Mouse (Mus musculus) intestine, embryonic 16.5 days (tissue): ENCODE measurements around the gene Tspoap1. TPM values are rescaled to one million over a fixed set of nuclear protein-coding genes. Genes with fewer than 3 reads are reported as not detected.

Experiments used
- ATAC-seq: fragments of 200-750 bp; cut with Nextera tagmentation; 2 replicates; pipeline ENCODE4 v1.8.0; 2017; ENCODE audit warnings: moderate TSS enrichment, moderate library complexity
- H3K27ac ChIP-seq: fragments of 300-500 bp; sonication (generic); 2 replicates; pipeline ENCODE4 v1.5.1; 2014; ENCODE audit warnings: mild to moderate bottlenecking, low read length
- H3K27me3 ChIP-seq: fragments of 300-500 bp; sonication (generic); replicated peaks from 2 replicates; pipeline ENCODE4 v1.6.1; 2014; ENCODE audit warnings: low read length, control low read depth, mixed read lengths; ENCODE audit not compliant: control insufficient read depth, insufficient read depth
- H3K36me3 ChIP-seq: fragments of 300-500 bp; sonication (generic); 2 replicates; pipeline ENCODE4 v1.6.1; 2014; ENCODE audit warnings: low read length, control low read depth; ENCODE audit not compliant: control insufficient read depth, insufficient read depth
- H3K4me1 ChIP-seq: fragments of 300-500 bp; sonication (generic); 2 replicates; pipeline ENCODE4 v1.6.1; 2014; ENCODE audit warnings: low read length, control low read depth, mixed read lengths; ENCODE audit not compliant: control insufficient read depth, insufficient read depth
- H3K4me2 ChIP-seq: fragments of 300-500 bp; sonication (generic); 2 replicates; pipeline ENCODE4 v1.6.1; 2014; ENCODE audit warnings: low read depth, low read length, control low read depth
- H3K4me3 ChIP-seq: fragments of 300-500 bp; sonication (generic); 2 replicates; pipeline ENCODE4 v1.5.1; 2014; ENCODE audit warnings: mild to moderate bottlenecking, low read length
- H3K9ac ChIP-seq: fragments of 300-500 bp; sonication (generic); 2 replicates; pipeline ENCODE4 v1.6.1; 2014; ENCODE audit warnings: low read depth, low read length
- H3K9me3 ChIP-seq: fragments of 300-500 bp; sonication (generic); 2 replicates; pipeline ENCODE4 v1.6.1; 2016; ENCODE audit warnings: low read length, control low read depth; ENCODE audit not compliant: control insufficient read depth
- whole genome bisulfite sequencing: fragments of 180-500 bp; shearing (Covaris S2); extraction: QIAGEN DNeasy Blood & Tissue Kit; methylation state at CpG from one replicate; pipeline ENCODE4 v1.1.7; 2014; 5-methylcytosine and 5-hydroxymethylcytosine counted together
- microRNA counts: library from miRNA; unstranded; fragments of <30 nt; microRNA quantifications from one replicate; lab custom pipeline; 2016
- microRNA-seq: library from miRNA; unstranded; fragments of <30 nt; microRNA quantifications from one replicate; pipeline ENCODE4, GENCODE M21; 2016
- polyA plus RNA-seq: library from polyadenylated mRNA; unstranded; fragments of >200 nt; fragmentation: Nextera tagmentation; extraction: Ambion mirVana; gene quantifications from 2 replicates; pipeline ENCODE4 v1.2.1, GENCODE M21; 2015

Tspoap1 gene
- polyA plus RNA-seq, 1 experiment from 2014 or later: 1.2 TPM

GRCm38 (mm10) chr11:87816707-87817442, 56.5 kb downstream of the Tspoap1 start:
- Histone ChIP-seq H3K9ac (peak overlapping the region; percentile 31; the same call in 1 of the 2 replicates), H3K27me3 (peaks cover 5% of the 10 kb centered on the region; the same call in 1 of the 2 replicates), H3K4me3 (peak overlapping the region; percentile 42), H3K9me3 (no peaks in the 10 kb centered on the region), H3K4me1 (no peaks in the 10 kb centered on the region), H3K4me2 (peak overlapping the region; percentile 56), H3K36me3 (no peaks in the 10 kb centered on the region), H3K27ac (no peak overlapping the region)
- WGBS: 3% methylated on average over 31 of the region's 31 CpGs
- ATAC-seq: no peak

- no peaks in the 10 kb centered on the region for H3K36me3 ChIP-seq
- H3K4me2 ChIP-seq: peak overlapping the region; percentile 56
- WGBS: 35% methylated on average over 4 of the region's 4 CpGs
- H3K4me1 ChIP-seq: no peaks in the 10 kb centered on the region
- H3K27ac ChIP-seq: no peak overlapping the region
- H3K27me3 ChIP-seq: peaks cover 5% of the 10 kb centered on the region; the same call in 1 of the 2 replicates
- peak overlapping the region; percentile 42 for H3K4me3 ChIP-seq
- H3K9ac ChIP-seq: peak overlapping the region; percentile 31; the same call in 1 of the 2 replicates
- no peak for ATAC-seq
- H3K9me3 ChIP-seq: no peaks in the 10 kb centered on the region
Measured at GRCm38 (mm10) chr11:87817443-87817773, 57.1 kb downstream of the Tspoap1 start.

GRCm38 (mm10) chr11:87821502-87821901, 61.2 kb downstream of the Tspoap1 start:
- H3K4me3 ChIP-seq: no peak overlapping the region
- no peak overlapping the region for H3K4me2 ChIP-seq
- H3K4me1 ChIP-seq: no peaks in the 10 kb centered on the region
- ATAC-seq: no peak
- no peaks in the 10 kb centered on the region for H3K36me3 ChIP-seq
- 59% methylated on average over 5 of the region's 5 CpGs for WGBS
- H3K27me3 ChIP-seq: no peaks in the 10 kb centered on the region
- H3K27ac ChIP-seq: no peak overlapping the region
- H3K9me3 ChIP-seq: no peaks in the 10 kb centered on the region
- no peak overlapping the region for H3K9ac ChIP-seq

- ATAC-seq: no peak
- no peak within 1 kb of the TSS for H3K27ac ChIP-seq
- no peak within 1 kb of the TSS for H3K4me2 ChIP-seq
- no peaks in the 10 kb centered on the region for H3K9me3 ChIP-seq
- H3K9ac ChIP-seq: no peak within 1 kb of the TSS
- no peaks in the 10 kb centered on the region for H3K4me1 ChIP-seq
- WGBS: 45% methylated on average over 10 of the region's 10 CpGs
- no peaks in the 10 kb centered on the region for H3K36me3 ChIP-seq
- no peaks in the 10 kb centered on the region for H3K27me3 ChIP-seq
- H3K4me3 ChIP-seq: no peak within 1 kb of the TSS
Measured at GRCm38 (mm10) chr11:87828239-87828900, 68.0 kb downstream of the Tspoap1 start, which contains the start of gene Lpo. Lpo (minus strand) TSS chr11:87828289.

MicroRNA genes within 50 kb of the gene (microRNA counts, 519-probe panel; counts per million panel counts)
- microRNA mmu-miR-142-3p (lab: Ali Mortazavi, UCI) (3,480 counts per million, percentile 88 among the panel's probes with 10 or more counts), microRNA mmu-miR-142-5p (lab: Ali Mortazavi, UCI) (3,212 counts per million, percentile 83 among the panel's probes with 10 or more counts)

Small RNAs within 50 kb of the gene (microRNA-seq; reads per million reads assigned to microRNA genes)
- gene Mir142: not detected
- not detected for gene Mir142b

Other genes with a start within 250 kb of the Tspoap1 start
- not detected in 2 replicates for gene Gm11492, start 193.9 kb upstream of the Tspoap1 start, polyA plus RNA-seq
- 30.6 and 31.4 TPM in 2 replicates for gene Sept4, start 191.6 kb upstream of the Tspoap1 start, polyA plus RNA-seq
- gene Mtmr4, start 168.4 kb upstream of the Tspoap1 start, polyA plus RNA-seq: 26.1 and 31.3 TPM in 2 replicates
- gene Hsf5, start 143.4 kb upstream of the Tspoap1 start, polyA plus RNA-seq: 0.15 and 0.17 TPM in 2 replicates
- 11.2 and 12.4 TPM in 2 replicates for gene Rnf43, start 97.8 kb upstream of the Tspoap1 start, polyA plus RNA-seq
- gene Supt4a, start 23.0 kb upstream of the Tspoap1 start, polyA plus RNA-seq: 108 and 111 TPM in 2 replicates
- gene Mpo, start 33.0 kb downstream of the Tspoap1 start, polyA plus RNA-seq: 1.8 and 6.1 TPM in 2 replicates
- 0.04 TPM in 1 of 2 replicates, not detected in the other for gene Lpo, start 67.7 kb downstream of the Tspoap1 start, polyA plus RNA-seq
- 9.2 and 9.3 TPM in 2 replicates for gene Mks1, start 92.7 kb downstream of the Tspoap1 start, polyA plus RNA-seq
- gene Epx, start 115.0 kb downstream of the Tspoap1 start, polyA plus RNA-seq: 0.06 and 0.11 TPM in 2 replicates
- not detected in 2 replicates for gene Olfr462, start 131.7 kb downstream of the Tspoap1 start, polyA plus RNA-seq
- not detected in 2 replicates for gene Olfr463, start 136.8 kb downstream of the Tspoap1 start, polyA plus RNA-seq
- not detected in 2 replicates for gene Olfr464, start 160.4 kb downstream of the Tspoap1 start, polyA plus RNA-seq
- 27.9 and 30.5 TPM in 2 replicates for gene Dynll2, start 227.0 kb downstream of the Tspoap1 start, polyA plus RNA-seq